Comparison of ENCODE assay signal across 11 mouse cellular contexts in genomic region chr6:97101958-97102702, GRCm38 (mm10). TPM values are rescaled to one million over a fixed set of nuclear protein-coding genes. Genes with fewer than 3 reads are reported as not detected.
DNase-seq lines count a peak whose midpoint lies in the region; ATAC-seq and TF ChIP-seq lines count a peak whose summit lies in the region.
"Had no signal": no experiment of that assay in that cellular context is flagged by ENCODE, and none has a peak within 500 bp of the region (broad histone marks: within the 10 kb centered on the region; RNA-seq: fewer than 3 reads in every experiment).

No protein-coding gene starts in this region.

- peak; percentile 66 for DNase-seq in WW6 (ENCODE audit: low read depth, low spot score)
- DNase-seq in urinary bladder, postnatal 25 days (ENCODE audit: low spot score) = no peak
- no peak for DNase-seq in ovary, postnatal 10 days (ENCODE audit: low spot score)
- no peak for DNase-seq in cerebellum, postnatal 25 days
- DNase-seq: gastrocnemius, postnatal 14 days; kidney, adult 9 months; thymus, postnatal 36 days had no signal

- TF ChIP-seq CTCF in ES-Bruce4 (IDR thresholded peaks at IDR 0.05; ENCODE audit: low read depth, low read length) = no peak

- H3K36me3 ChIP-seq in ES-Bruce4 (ENCODE audit: control insufficient read depth, insufficient read depth, low read length, poor library complexity, severe bottlenecking) = no peaks in the 10 kb centered on the region
- H3K36me3 ChIP-seq in forebrain, embryonic 16.5 days (ENCODE audit: control insufficient read depth, insufficient read depth) = no peaks in the 10 kb centered on the region
- no peaks in the 10 kb centered on the region for H3K36me3 ChIP-seq in midbrain, embryonic 12.5 days

- peak overlapping the region; percentile 96 for H3K27ac ChIP-seq in ES-Bruce4 (ENCODE audit: insufficient read depth, low read length)
- H3K27ac ChIP-seq in forebrain, embryonic 16.5 days (ENCODE audit: low read length) = no peak overlapping the region
- H3K27ac ChIP-seq in midbrain, embryonic 12.5 days (replicated peaks) = no peak overlapping the region
- H3K27ac ChIP-seq: liver, embryonic 14.5 days had no signal

- TF ChIP-seq EP300 in ES-Bruce4 (IDR thresholded peaks at IDR 0.05; ENCODE audit: insufficient read depth, low read depth, low read length) = peak; percentile 100

- H3K4me2 ChIP-seq in forebrain, embryonic 16.5 days (ENCODE audit: low read length) = 0 out of 2 replicates have a peak overlapping the region, but pooled peaks have one; percentile 11
- peak overlapping the region; percentile 46 for H3K4me2 ChIP-seq in midbrain, embryonic 12.5 days (replicated peaks)

- H3K27me3 ChIP-seq in ES-Bruce4 (ENCODE audit: control insufficient read depth, insufficient read depth, low read length, poor library complexity, severe bottlenecking) = no peaks in the 10 kb centered on the region
- H3K27me3 ChIP-seq in forebrain, embryonic 16.5 days (replicated peaks; ENCODE audit: control insufficient read depth, insufficient read depth, low read length) = 0 out of 2 replicates have a peak, but pooled peaks cover 2% of the 10 kb centered on the region
- H3K27me3 ChIP-seq in midbrain, embryonic 12.5 days = 0 out of 2 replicates have a peak, but pooled peaks cover 6% of the 10 kb centered on the region

- H3K9me3 ChIP-seq in ES-Bruce4 (replicated peaks; ENCODE audit: control insufficient read depth, insufficient read depth, low read length, poor library complexity, severe bottlenecking) = no peaks in the 10 kb centered on the region
- no peaks in the 10 kb centered on the region for H3K9me3 ChIP-seq in forebrain, embryonic 16.5 days (ENCODE audit: control insufficient read depth, low read length)
- H3K9me3 ChIP-seq in midbrain, embryonic 12.5 days = no peaks in the 10 kb centered on the region

- peak; percentile 26; the same call in 1 of the 2 replicates for ATAC-seq in forebrain, embryonic 16.5 days
- peak; percentile 71 for ATAC-seq in midbrain, embryonic 12.5 days (ENCODE audit: low FRiP score, low read depth)

- H3K4me3 ChIP-seq in ES-Bruce4 (ENCODE audit: low read depth, low read length) = no peak overlapping the region
- H3K4me3 ChIP-seq in forebrain, embryonic 16.5 days (replicated peaks; ENCODE audit: low read length) = no peak overlapping the region
- H3K4me3 ChIP-seq in midbrain, embryonic 12.5 days = peak overlapping the region; percentile 9; the same call in 1 of the 2 replicates

- 5% methylated on average over 15 of the region's 15 CpGs for WGBS in forebrain, embryonic 16.5 days
- WGBS in midbrain, embryonic 12.5 days = 2% methylated on average over 15 of the region's 15 CpGs

- no peak overlapping the region for H3K9ac ChIP-seq in ES-Bruce4 (ENCODE audit: low read depth, poor library complexity, severe bottlenecking)
- no peak overlapping the region for H3K9ac ChIP-seq in forebrain, embryonic 16.5 days (replicated peaks; ENCODE audit: low read depth, low read length)
- no peak overlapping the region for H3K9ac ChIP-seq in midbrain, embryonic 12.5 days (replicated peaks)
- H3K9ac ChIP-seq: liver, embryonic 14.5 days had no signal

- no peak for TF ChIP-seq POLR2A in ES-Bruce4 (IDR thresholded peaks at IDR 0.05; ENCODE audit: insufficient read depth, low read length)

- H3K4me1 ChIP-seq in ES-Bruce4 (ENCODE audit: control insufficient read depth, insufficient read depth, low read length) = peaks cover 7% of the 10 kb centered on the region
- H3K4me1 ChIP-seq in forebrain, embryonic 16.5 days (replicated peaks; ENCODE audit: control insufficient read depth, insufficient read depth, low read length) = peaks cover 9% of the 10 kb centered on the region
- H3K4me1 ChIP-seq in midbrain, embryonic 12.5 days = peaks cover 22% of the 10 kb centered on the region

RNA-seq across cellular contexts. Expression of gene Fam19a4, which starts 41.9 kb away (rescaled TPM):
- 0.35 TPM in 1 of 2 replicates, not detected in the other for polyA plus RNA-seq in ES-Bruce4 (2011; ENCODE audit: insufficient read depth, insufficient read length, low read depth, missing spikeins)
- polyA plus RNA-seq in forebrain, embryonic 16.5 days (2015; fragmentation: Nextera tagmentation; extraction: Ambion mirVana) = 0.73 and 0.80 TPM in 2 replicates
- polyA plus RNA-seq in midbrain, embryonic 12.5 days (2016; fragmentation: Nextera tagmentation; extraction: Ambion mirVana) = 6.0 and 8.7 TPM in 2 replicates

RNA-seq across cellular contexts. Expression of gene Eogt, which starts 46.9 kb away (rescaled TPM):
- 28.2 and 37.9 TPM in 2 replicates for polyA plus RNA-seq in ES-Bruce4 (2011; ENCODE audit: insufficient read depth, insufficient read length, low read depth, missing spikeins)
- 9.3 and 12.2 TPM in 2 replicates for polyA plus RNA-seq in forebrain, embryonic 16.5 days (2015; fragmentation: Nextera tagmentation; extraction: Ambion mirVana)
- 9.6 and 10.7 TPM in 2 replicates for polyA plus RNA-seq in midbrain, embryonic 12.5 days (2016; fragmentation: Nextera tagmentation; extraction: Ambion mirVana)
